Mouse (Mus musculus): ENCODE measurements around the gene 1500011B03Rik.

DNA sequence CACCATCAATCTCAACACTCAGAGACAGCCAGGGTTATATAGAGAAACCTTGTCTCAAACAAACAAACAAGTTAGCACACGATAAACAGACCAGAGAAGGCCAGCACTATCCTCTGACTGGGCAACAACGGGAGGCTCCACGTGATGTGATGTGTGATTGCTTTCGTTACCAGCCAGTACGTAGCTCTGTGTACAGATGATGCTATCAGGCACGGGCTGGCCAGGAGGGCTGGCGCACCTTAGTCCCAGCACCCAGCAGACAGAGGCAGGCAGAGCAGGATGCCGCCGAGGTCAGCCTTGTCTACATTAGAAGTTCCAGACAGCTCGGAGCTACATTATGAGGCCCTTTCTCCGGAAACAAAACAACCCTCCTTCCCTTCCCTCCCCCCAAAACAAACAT is 23.4 kb downstream of the 1500011B03Rik start:
- TF ChIP-seq CTCF (IDR thresholded peaks at IDR 0.05; ENCODE audit: extremely low read depth, insufficient read length, insufficient replicate concordance, low read depth, low read length) (no peak), POLR2A (IDR thresholded peaks at IDR 0.05; ENCODE audit: low read depth, low read length) (no peak)
